Mouse (Mus musculus) heart, postnatal 36 days (tissue): ENCODE results near the gene Ap1b1. TPM values are rescaled to one million over a fixed set of nuclear protein-coding genes. Genes with fewer than 3 reads are reported as not detected.

ENCODE experiments used
- microRNA-seq, 2 experiments: library from miRNA; unstranded; fragments of <30 nt; microRNA quantifications; one replicate each; pipeline ENCODE4 v1.2.0; 2021; ENCODE audit warnings: borderline number of aligned reads in 2 of 2
- total RNA-seq, 2 experiments: library from RNA; stranded (reverse); gene quantifications; 2 replicates each; pipeline ENCODE4 v1.2.3; 2021

The Ap1b1 gene
- total RNA-seq, 2 experiments from 2014 or later, result 47.4 to 56.0 TPM

Small RNAs within 50 kb of the gene (microRNA-seq; reads per million reads assigned to microRNA genes)
- 0 reads per million in 2 experiments for gene Gm47296

Other genes starting within 250 kb of the Ap1b1 start
- not detected for gene Cabp7, start 240.0 kb upstream of the Ap1b1 start, total RNA-seq
- gene Nf2, start 137.3 kb upstream of the Ap1b1 start, total RNA-seq, result 10 to 100 TPM; 80.0 to 80.1 TPM
- under 1 TPM; 0.43 to 0.69 TPM for gene Nipsnap1, start 112.9 kb upstream of the Ap1b1 start, total RNA-seq
- gene Thoc5, start 91.5 kb upstream of the Ap1b1 start, total RNA-seq, result 10 to 100 TPM; 16.0 to 17.1 TPM
- gene Nefh, start 38.8 kb upstream of the Ap1b1 start, total RNA-seq, result not detected
- gene Rasl10a, start 71.3 kb downstream of the Ap1b1 start, total RNA-seq, result 1 to 10 TPM; 5.1 to 9.5 TPM
- 10 to 100 TPM; 17.5 to 18.7 TPM for gene Gas2l1, start 78.5 kb downstream of the Ap1b1 start, total RNA-seq
- gene Rhbdd3, start 112.1 kb downstream of the Ap1b1 start, total RNA-seq, result 10 to 100 TPM; 21.0 to 28.1 TPM
- 10 to 100 TPM; 85.9 to 93.8 TPM for gene Ewsr1, start 112.4 kb downstream of the Ap1b1 start, total RNA-seq
- gene Emid1, start 165.4 kb downstream of the Ap1b1 start, total RNA-seq, result 1 to 10 TPM; 2.1 to 3.8 TPM